Mouse (Mus musculus) lung, adult 2 months (tissue): ENCODE data around the gene Gtf2i.

Experiments used
- CTCF ChIP-seq: fragments of 200-500 bp; IDR thresholded peaks from 2 replicates; pipeline ENCODE4 v1.5.1; 2011; ENCODE audit warnings: mild to moderate bottlenecking, low read length, control low read depth; ENCODE audit not compliant: insufficient read depth
- POLR2A ChIP-seq: fragments of 200-500 bp; IDR thresholded peaks from 2 replicates; pipeline ENCODE4 v1.6.1; 2011; ENCODE audit warnings: low read depth, mild to moderate bottlenecking, control low read depth, low read length, borderline replicate concordance; ENCODE audit errors: extremely low read depth

DNA sequence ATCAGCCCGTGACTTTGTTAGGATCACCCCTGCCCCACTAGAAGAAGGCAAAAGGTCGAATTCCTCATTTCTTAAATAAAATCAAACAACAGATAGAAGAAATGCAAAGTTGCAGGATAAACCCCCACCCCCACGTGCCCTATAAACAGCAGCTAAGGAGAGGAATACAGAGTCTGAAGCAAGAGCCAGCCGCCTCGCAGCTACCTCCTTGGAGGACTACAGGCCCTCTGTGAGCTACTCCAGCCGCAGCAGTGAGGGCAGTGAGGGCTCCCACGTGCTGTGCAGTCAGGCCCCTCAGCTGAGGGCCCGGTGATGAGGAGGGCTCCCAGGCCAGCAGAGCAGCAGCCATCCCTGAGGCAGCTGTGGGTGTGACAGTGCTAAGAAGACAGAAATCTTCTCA, 40.8 kb downstream of the Gtf2i start:
- TF ChIP-seq CTCF (no peak), POLR2A (no peak)
